Mouse (Mus musculus): ENCODE measurements around the gene Stra8.

The Stra8 gene

GRCm38 (mm10) chr6:34939451-34939850 is 19.5 kb downstream of the Stra8 start:
- DNase-seq (ENCODE audit: low read depth in 1 of 2, low spot score in 2 of 2): no peak

DNA sequence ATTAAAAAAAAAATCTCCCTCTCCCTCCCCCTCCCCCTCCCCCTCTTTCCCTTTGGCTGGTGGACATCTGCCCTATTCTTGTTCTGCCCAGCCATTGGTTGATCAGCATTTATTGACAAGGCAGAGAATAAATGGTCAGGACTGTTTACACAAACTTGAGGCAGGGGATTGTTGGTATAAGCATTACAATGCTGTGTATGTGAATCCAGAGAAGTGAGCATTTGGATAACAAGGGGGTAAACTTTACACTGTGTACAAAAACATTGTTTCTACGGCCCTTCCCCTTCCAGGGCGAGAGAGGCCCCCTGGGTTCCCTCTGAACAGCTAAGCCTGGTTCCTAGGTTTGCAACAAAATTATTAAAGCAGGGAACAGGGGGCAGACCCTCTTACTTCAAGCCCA is 21.5 kb downstream of the Stra8 start:
- DNase-seq (ENCODE audit: low read depth in 1 of 2, low spot score in 2 of 2): no peak

DNA sequence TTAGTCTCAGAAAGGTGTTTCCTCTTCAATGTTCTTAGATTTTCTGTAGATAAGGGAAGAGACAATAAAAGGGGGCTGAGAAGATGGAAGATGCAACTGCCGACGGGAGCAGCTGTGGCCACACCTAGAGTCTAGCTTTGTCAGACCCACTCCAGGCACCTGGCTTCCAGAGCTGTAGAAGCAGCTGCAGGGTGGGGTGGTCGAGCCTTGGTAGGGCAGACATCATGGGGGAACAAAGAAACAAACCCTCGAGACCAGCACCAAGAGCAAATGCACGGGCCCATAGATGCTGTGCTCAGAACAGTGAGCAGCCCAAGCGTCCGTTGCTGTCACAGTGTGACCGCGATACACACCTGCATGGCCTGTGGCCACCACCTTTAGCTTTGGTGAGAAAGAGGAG is 22.5 kb downstream of the Stra8 start:
- no peak for DNase-seq (ENCODE audit: low read depth in 1 of 2, low spot score in 2 of 2)

- no peak for DNase-seq (ENCODE audit: low read depth in 1 of 2, low spot score in 2 of 2)
Measured at GRCm38 (mm10) chr6:34943499-34943898, 23.5 kb downstream of the Stra8 start.

GRCm38 (mm10) chr6:34946486-34947079 is 26.6 kb downstream of the Stra8 start:
- DNase-seq (ENCODE audit: low read depth in 1 of 2, low spot score in 2 of 2): no peak

DNA sequence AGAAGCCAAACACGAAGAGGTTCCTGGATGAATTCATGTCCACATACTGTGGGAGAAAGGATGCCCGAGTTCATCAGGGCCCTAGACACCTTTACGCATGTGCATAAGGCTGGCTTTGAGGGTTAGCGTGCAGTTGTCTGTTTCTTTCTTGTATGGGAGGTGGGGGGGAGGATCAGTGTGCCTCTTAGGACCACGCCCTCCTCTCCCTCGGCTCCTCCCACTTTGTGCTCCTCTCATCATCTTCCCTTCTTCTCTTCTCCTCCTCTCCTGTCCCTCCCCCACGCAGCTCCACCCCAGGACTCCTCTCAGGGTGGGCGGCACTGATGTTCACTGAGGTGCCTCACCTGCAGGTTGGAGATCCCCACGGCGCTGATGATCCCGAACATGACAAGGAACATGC is 28.5 kb downstream of the Stra8 start:
- no peak for DNase-seq (ENCODE audit: low read depth in 1 of 2, low spot score in 2 of 2)

DNA sequence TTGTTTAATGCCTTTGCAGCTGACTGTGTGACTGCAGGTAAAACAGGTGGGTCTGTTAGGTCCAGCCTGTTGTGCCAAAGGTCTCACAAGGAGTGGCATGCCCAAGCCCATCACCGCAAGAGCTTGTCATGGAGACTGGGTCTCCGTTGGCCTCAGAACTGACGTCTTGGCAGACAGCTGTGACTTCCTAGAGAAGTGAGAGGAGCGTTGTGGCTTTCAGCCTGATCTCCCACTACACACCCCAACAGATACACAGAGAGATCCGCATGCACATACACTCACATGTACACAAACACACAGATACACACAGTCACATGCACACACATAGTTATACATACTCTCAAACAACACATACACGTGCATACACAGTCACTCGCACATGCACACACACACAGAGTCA is 31.6 kb downstream of the Stra8 start:
- DNase-seq (ENCODE audit: low read depth in 1 of 2, low spot score in 2 of 2): no peak

DNA sequence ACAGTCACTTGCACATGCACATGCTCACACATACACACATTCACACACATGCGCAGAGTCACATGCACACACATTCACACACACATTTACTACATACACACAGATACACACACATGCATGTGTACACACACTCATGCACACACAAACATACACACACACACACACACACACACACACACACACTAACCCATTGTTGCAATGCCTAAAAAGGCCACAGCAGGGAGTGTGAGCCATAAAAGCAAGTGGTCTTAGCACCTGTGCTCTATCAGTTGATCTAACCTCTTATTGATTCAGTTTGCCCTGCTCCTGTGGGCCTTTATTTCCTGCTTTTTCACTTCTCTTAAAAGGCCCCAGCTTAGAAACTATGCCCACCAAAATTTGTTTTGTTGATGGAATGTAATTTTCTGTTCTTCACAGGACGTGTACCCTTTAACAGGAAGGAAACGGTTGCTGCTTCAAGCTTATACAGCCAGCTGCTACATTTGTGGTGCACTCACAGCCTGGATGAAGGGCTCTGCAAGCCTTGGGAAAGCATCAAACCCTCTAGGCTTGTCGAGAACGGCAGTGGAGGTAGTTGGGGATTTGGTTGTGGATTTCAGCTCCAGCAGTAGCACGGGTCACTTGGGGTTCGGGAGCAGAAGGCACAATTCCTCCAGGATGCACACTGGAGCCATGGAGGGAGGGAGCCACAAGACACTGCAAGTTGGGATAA is 32.1 kb downstream of the Stra8 start:
- no peak for DNase-seq (ENCODE audit: low read depth in 1 of 2, low spot score in 2 of 2)

DNA sequence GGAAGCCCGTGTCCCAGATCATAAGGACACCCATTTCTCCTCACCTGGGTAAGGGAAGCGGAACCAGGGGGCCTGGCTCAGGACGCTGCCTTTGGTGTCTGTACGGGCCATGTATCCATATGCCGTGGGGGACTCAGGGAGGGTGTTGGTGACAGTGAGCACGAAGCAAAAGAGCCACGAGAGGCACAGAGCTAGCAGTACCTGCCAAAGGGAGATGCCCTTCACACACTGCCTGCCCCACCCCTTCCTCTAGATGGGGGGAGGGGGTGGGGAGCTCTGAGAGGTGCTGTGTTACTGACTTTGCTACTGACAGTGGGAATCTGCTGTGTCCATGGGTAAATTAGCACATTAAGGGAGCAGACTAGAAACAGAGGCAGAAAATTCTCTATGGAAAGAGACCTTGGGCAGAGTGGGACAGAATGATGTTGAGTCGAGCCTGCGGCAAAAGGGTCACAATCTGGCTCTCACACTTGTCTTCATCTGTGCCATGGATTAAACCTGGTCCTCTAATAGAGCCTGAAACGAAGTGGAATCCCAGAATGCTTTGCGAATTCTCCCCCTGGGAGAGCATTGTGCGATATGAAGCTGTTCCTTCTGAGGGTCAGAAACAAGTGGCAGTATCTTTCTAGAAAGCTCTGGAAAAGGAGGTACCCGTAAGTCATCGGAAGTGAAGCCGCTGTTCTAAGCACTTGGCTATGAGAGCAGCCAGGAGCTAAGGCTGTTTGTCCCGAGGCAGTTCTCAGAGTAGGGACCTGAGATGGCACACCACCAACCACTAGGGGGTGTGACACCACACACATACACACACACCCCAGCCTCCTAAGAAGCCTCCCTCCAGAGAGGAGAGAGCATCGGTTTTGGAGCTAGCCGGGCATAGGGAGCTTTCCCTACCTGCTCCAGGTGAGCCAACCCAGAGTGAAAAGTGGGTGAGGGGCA is 35.2 kb downstream of the Stra8 start:
- DNase-seq (ENCODE audit: low read depth in 1 of 2, low spot score in 2 of 2): no peak

- no peak for DNase-seq (ENCODE audit: low read depth in 1 of 2, low spot score in 2 of 2)
Measured at GRCm38 (mm10) chr6:34955862-34956241, 35.9 kb downstream of the Stra8 start.

DNA sequence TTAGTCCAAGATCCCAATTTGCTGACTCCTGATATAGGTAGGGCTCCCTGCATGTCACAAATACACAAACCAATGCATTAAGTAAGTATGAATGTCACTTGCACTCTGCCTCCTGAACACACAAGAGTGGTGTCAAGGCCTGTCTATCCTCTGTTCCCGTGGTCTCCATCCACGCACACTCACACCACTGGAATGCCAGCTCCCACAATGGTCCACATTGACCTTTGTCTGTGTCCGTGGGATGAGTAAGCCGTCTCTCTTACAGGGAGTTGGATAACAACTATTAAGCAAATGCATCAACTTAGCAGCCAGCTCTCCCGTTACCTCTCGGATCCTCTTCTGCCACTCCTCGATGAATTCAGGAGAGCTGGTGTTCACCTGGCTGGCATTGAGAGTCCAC is 39.2 kb downstream of the Stra8 start:
- no peak for DNase-seq (ENCODE audit: low read depth in 1 of 2, low spot score in 2 of 2)

GRCm38 (mm10) chr6:34964550-34964949 is 44.6 kb downstream of the Stra8 start:
- DNase-seq (ENCODE audit: low read depth in 1 of 2, low spot score in 2 of 2): peak; percentile 15 to 44

GRCm38 (mm10) chr6:34965819-34966539 is 46.0 kb downstream of the Stra8 start:
- DNase-seq (ENCODE audit: low read depth in 1 of 2, low spot score in 2 of 2): no peak

DNA sequence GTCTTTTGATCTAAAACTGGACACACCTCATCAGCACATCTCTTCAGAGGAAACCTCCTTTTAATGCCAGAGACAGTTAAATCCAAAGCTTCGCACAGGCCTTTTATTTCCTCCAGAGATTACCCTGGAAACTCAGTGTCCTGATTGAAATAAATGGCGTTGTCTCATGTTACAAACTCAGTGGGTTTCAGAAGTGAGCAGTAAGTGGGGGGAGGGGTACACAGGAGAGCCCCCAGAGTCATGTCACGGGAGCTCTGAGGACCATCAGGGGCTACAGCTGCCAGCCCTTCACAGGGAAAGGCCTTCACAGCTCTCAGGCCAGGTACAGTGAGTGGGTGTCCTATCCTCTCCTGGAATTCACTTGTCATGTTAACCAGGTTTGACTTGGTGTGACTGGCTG is 51.2 kb downstream of the Stra8 start:
- no peak for DNase-seq (ENCODE audit: low read depth in 1 of 2, low spot score in 2 of 2)

- DNase-seq (ENCODE audit: low read depth in 1 of 2, low spot score in 2 of 2): no peak
Measured at GRCm38 (mm10) chr6:34979291-34979690, 59.3 kb downstream of the Stra8 start.

DNA sequence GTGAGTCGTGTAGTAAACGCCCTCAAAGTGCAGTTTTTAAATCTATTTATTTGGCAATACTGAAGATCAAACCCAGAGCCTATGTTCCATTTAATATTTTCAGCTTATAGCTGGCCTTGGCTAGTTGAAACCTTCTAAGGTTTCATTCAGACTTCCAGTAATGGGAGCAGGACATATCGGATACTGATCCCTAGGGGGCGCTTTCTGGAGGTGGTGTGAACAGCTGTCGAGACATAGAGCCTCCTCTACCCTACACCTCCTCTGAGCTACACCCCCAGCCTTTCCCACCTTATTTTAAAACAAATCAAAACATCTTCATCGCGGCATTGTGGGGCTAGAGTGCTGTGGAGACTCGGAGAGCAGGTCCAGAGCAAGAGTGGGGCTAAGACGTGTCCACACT is 60.7 kb downstream of the Stra8 start:
- no peak for DNase-seq (ENCODE audit: low read depth in 1 of 2, low spot score in 2 of 2)

DNA sequence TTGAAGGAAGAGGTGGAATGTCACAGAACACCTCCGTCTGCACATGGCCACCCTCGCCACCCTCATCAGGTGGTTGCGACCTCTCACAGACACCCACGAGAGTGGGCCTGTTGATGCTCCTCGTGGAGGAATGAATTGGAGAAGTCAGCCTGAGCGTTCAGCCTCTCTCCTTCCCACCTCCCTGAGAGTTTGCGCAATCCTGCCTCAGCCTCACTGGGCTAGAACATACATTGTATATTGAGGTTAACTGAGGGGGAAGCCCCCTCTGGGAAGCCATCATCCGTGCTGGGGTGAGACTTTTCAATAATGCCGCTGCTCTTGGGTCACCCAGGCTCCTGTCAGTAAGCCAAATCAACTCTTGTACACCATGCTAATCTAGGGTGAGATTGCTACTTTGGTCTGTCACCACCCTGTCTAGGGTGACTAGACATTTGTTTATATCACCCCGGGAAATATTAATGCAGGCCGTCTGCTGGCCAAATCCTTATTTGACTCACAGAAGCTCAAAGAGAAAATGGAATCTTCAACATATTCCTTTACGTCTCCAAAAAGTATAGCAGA is 67.2 kb downstream of the Stra8 start:
- no peak for DNase-seq (ENCODE audit: low read depth in 1 of 2, low spot score in 2 of 2)

GRCm38 (mm10) chr6:34988081-34988761 is 68.3 kb downstream of the Stra8 start, which contains the start of gene Slc23a4:
Gene Slc23a4, minus strand, starts transcription at chr6:34988404.
- DNase-seq (ENCODE audit: low read depth in 1 of 2, low spot score in 2 of 2): no peak
